ENCODE assay signal across 15 mouse cellular contexts in the genomic region with DNA sequence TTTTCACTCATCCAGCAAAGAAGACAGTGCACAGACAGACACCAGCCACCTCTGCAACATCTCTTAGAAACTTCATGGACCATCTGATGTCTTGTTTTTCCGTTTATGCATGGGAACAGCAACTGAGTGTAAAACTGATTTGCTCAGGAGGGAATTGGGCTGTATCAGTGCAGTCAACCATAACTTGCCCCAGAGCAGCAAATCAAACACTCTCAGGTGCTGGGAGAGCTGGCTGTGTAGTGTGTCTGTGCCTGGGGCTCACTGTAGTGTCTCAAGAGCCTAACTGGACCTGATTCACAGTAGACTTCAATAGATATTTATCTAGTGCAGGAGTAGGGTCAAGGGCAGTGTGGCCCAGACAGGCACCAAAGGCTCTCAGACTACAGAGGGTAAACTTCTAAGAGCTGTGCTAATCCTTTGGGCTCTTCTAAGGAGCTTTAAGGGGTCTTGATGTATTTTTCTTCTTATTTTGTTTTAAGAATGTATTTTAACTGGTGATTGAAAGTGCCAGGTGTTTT. TPM values are rescaled to one million over a fixed set of nuclear protein-coding genes. Genes with fewer than 3 reads are reported as not detected.
"Had no signal": no experiment of that assay in that cellular context is flagged by ENCODE, and none has a peak within 500 bp of the region (broad histone marks: within the 10 kb centered on the region; RNA-seq: fewer than 3 reads in every experiment).

No protein-coding gene starts in this region.

- H3K9me3 ChIP-seq: intestine, embryonic 15.5 days; limb, embryonic 12.5 days; liver, embryonic 13.5 days; midbrain, embryonic 10.5 days; neural tube, embryonic 15.5 days had no signal

- H3K4me3 ChIP-seq: intestine, embryonic 15.5 days; limb, embryonic 12.5 days; liver, embryonic 13.5 days; midbrain, embryonic 10.5 days; myocyte; neural tube, embryonic 15.5 days had no signal

- ATAC-seq: intestine, embryonic 15.5 days had no signal

- H3K27ac ChIP-seq: hindbrain, embryonic 14.5 days; intestine, embryonic 15.5 days; kidney, postnatal 0 days; limb, embryonic 12.5 days; liver, embryonic 13.5 days; midbrain, embryonic 10.5 days; neural tube, embryonic 15.5 days had no signal

- DNase-seq: layer of hippocampus, adult 9-11 months; layer of hippocampus, postnatal 36 days; liver, embryonic 13.5 days; right cerebral cortex, adult 18-20 months; right cerebral cortex, postnatal 25 days; thymus, postnatal 36 days had no signal

- H3K27me3 ChIP-seq: intestine, embryonic 15.5 days; limb, embryonic 12.5 days; liver, embryonic 13.5 days; neural tube, embryonic 15.5 days had no signal

- H3K36me3 ChIP-seq: intestine, embryonic 15.5 days; limb, embryonic 12.5 days; liver, embryonic 13.5 days; midbrain, embryonic 10.5 days; neural tube, embryonic 15.5 days had no signal

- H3K9ac ChIP-seq: hindbrain, embryonic 14.5 days; intestine, embryonic 15.5 days; limb, embryonic 12.5 days; liver, embryonic 13.5 days; neural tube, embryonic 15.5 days had no signal

- H3K4me2 ChIP-seq: hindbrain, embryonic 14.5 days; intestine, embryonic 15.5 days; limb, embryonic 12.5 days; liver, embryonic 13.5 days; neural tube, embryonic 15.5 days had no signal

- H3K4me1 ChIP-seq: intestine, embryonic 15.5 days; liver, embryonic 13.5 days; midbrain, embryonic 10.5 days; neural tube, embryonic 15.5 days had no signal

RNA-seq across cellular contexts. Expression of gene C1qtnf3, which starts 50.3 kb away (rescaled TPM):
- total RNA-seq: layer of hippocampus, postnatal 36 days; left cerebral cortex, postnatal 36 days; megakaryocyte, adult 5-6 weeks had no signal
